Mouse (Mus musculus) kidney, adult 2 months (tissue): Measurements from ENCODE around the gene Ctnna3. TPM values are rescaled to one million over a fixed set of nuclear protein-coding genes. Genes with fewer than 3 reads are reported as not detected.

Experiments
- DNase-seq: peaks from one replicate; pipeline ENCODE4 v3.0.0; 2021
- H3K27ac ChIP-seq: fragments of 200-500 bp; 2 replicates; pipeline ENCODE4 v1.5.1; 2012; ENCODE audit warnings: low read depth, low read length, control low read depth, inconsistent platforms; ENCODE audit not compliant: insufficient read depth
- H3K27me3 ChIP-seq: fragments of 200-500 bp; replicated peaks from 2 replicates; pipeline ENCODE4 v1.6.1; 2012; ENCODE audit warnings: mild to moderate bottlenecking, moderate library complexity, low read length, inconsistent platforms; ENCODE audit not compliant: control insufficient read depth, insufficient read depth
- H3K36me3 ChIP-seq: fragments of 200-500 bp; 2 replicates; pipeline ENCODE4 v1.6.1; 2012; ENCODE audit warnings: mild to moderate bottlenecking, moderate library complexity, low read length, inconsistent platforms; ENCODE audit not compliant: control insufficient read depth, insufficient read depth
- H3K4me1 ChIP-seq: fragments of 200-500 bp; 2 replicates; pipeline ENCODE4 v1.6.1; 2011; ENCODE audit warnings: low read length; ENCODE audit not compliant: control insufficient read depth, insufficient read depth
- H3K4me3 ChIP-seq: fragments of 200-500 bp; 2 replicates; pipeline ENCODE4 v1.5.1; 2011; ENCODE audit warnings: mild to moderate bottlenecking, low read depth, low read length, control low read depth; ENCODE audit not compliant: insufficient read depth
- CTCF ChIP-seq: fragments of 200-500 bp; conservative IDR thresholded peaks from 2 replicates; pipeline ENCODE4 v1.5.1; 2011; ENCODE audit warnings: low read depth, mild to moderate bottlenecking, control low read depth, low read length, moderate library complexity, mixed read lengths; ENCODE audit not compliant: insufficient read depth, insufficient read length
- POLR2A ChIP-seq: fragments of 200-500 bp; IDR thresholded peaks from one replicate; pipeline ENCODE4 v1.6.1; 2011; ENCODE audit warnings: low read depth, low read length, control low read depth
- WGBS: fragments of 180-500 bp; shearing (Covaris S2); methylation state at CpG from one replicate; pipeline ENCODE4 v1.1.7; 2018; 5-methylcytosine and 5-hydroxymethylcytosine counted together
- polyA plus RNA-seq: library from polyadenylated mRNA; depleted of rRNA; stranded (reverse); fragments of >200 nt; gene quantifications from 2 replicates; pipeline ENCODE4 v1.2.3, GENCODE M21; 2012

Gene Ctnna3
- polyA plus RNA-seq, 1 experiment: 0.09 TPM

DNA sequence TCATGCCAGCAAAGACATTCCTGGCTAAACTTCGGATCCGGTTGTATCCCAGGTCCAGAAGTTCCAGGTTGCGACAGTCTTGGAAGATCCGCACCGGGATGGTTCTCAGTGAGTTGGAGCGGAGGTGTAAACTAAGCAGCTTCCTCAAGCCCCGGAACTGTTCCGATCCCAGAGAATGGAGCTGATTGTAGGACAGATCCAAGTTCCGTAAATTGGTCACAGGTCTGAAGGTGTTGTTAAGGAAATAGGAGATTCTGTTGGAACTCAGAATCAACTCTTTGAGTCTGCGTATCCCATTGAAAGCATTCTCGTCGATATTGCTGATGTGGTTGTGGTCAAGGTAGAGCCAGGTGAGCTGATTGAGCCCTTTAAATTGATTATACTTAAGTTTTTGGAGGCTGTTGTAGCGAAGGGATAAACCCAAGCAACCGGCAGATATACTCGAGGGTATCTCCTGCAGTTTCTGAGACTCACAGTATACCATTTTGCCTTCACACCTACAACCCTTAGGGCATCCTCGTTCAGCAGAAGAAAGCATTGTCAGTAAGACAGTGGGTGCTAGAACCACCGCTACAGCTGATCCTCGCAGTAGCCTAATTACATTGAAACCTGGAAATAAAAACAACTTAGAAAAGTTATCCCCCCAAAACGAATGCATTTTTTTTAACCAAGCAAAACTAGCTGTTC lies 659.0 kb downstream of the Ctnna3 start:
- 24% methylated on average over 19 of the region's 19 CpGs for WGBS
- TF ChIP-seq POLR2A (no peak), CTCF (no peak)
- H3K4me1 ChIP-seq: no peaks in the 10 kb centered on the region; the same call in 1 of the 2 replicates
- H3K4me3 ChIP-seq: no peak overlapping the region
- no peak for DNase-seq
- H3K27ac ChIP-seq: no peak overlapping the region
- no peaks in the 10 kb centered on the region for H3K36me3 ChIP-seq
- H3K27me3 ChIP-seq: no peaks in the 10 kb centered on the region; the same call in 1 of the 2 replicates

DNA sequence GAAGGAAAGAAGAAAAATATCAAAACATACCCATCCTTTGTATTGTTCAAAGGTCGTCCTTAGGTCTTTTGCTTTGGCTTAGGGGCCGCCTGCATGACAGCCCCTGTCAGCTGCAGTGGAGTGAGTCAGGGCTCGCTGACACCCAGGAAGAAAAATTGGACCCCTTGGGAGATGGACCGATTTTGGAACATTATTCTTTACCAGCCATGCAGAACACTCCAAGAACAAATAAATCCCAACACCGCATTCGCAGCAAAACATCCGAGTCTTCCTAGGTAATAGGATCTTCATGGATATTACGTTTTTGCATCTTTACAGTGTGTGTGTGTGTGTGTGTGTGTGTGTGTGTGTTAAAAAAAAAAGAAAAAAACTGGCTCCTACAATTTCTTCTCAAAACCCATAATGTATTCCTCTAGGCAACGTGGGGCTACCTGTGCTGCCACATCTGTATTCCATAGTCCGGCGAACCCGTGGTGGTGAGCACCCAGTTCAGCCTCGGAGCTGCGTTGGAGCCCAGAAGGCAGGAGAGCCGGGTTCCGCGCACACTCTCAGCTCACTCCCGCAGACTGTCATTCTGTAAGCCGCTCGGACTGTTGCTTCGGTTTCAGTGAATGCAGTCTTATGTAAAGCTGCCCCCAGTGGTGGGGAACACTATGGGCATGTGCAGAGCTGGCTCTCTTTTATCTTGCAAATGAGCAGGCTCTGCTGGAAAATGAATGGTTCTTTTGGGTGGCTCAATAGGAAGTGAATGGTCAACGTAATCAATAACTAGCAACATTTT lies 660.0 kb downstream of the Ctnna3 start, which contains the start of gene Lrrtm3:
Gene Lrrtm3 (minus strand): TSS at position 598 of the 781 bp plus-strand sequence.
- TF ChIP-seq CTCF (no peak; the same call in 1 of the 2 replicates), POLR2A (no peak)
- H3K27me3 ChIP-seq: no peaks in the 10 kb centered on the region; the same call in 1 of the 2 replicates
- H3K27ac ChIP-seq: no peak within 1 kb of the TSS
- 3% methylated on average over 22 of the region's 22 CpGs for WGBS
- no peaks in the 10 kb centered on the region for H3K36me3 ChIP-seq
- peak; percentile 18 for DNase-seq
- no peaks in the 10 kb centered on the region; the same call in 1 of the 2 replicates for H3K4me1 ChIP-seq
- H3K4me3 ChIP-seq: no peak within 1 kb of the TSS

GRCm38 (mm10) chr10:64096532-64096931 lies 666.6 kb downstream of the Ctnna3 start:
- Histone ChIP-seq H3K27ac (no peak overlapping the region), H3K4me3 (no peak overlapping the region), H3K27me3 (no peaks in the 10 kb centered on the region), H3K36me3 (no peaks in the 10 kb centered on the region), H3K4me1 (no peaks in the 10 kb centered on the region)
- TF ChIP-seq POLR2A: no peak
- TF ChIP-seq CTCF: peak; percentile 25; the same call in 1 of the 2 replicates
- DNase-seq: no peak
- WGBS: 95% methylated on average over 1 of the region's 1 CpGs

DNA sequence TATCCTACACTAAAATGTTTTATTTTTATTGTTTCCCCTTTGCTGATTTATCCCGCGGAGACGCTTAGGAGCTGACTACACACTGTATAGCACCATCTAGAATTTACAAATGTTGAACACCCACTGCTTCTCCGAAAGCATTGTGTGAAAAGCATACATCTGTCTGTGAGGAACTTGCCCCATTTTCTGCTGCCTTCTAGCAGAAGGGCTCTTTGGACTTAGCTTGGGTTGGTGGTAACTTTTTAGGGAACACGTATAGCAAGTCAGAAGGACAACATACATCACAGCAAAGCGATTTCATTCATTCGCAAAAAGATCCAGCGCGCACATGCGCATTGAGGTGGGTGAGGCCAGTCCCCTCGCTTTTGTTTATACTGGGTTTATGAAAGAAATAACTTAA lies 685.3 kb downstream of the Ctnna3 start:
- Histone ChIP-seq H3K27me3 (no peaks in the 10 kb centered on the region), H3K4me1 (no peaks in the 10 kb centered on the region), H3K4me3 (no peak overlapping the region), H3K36me3 (no peaks in the 10 kb centered on the region), H3K27ac (no peak overlapping the region)
- TF ChIP-seq CTCF (no peak), POLR2A (no peak)
- WGBS: 95% methylated on average over 11 of the region's 11 CpGs
- DNase-seq: no peak

GRCm38 (mm10) chr10:64118833-64119232 lies 688.9 kb downstream of the Ctnna3 start:
- Histone ChIP-seq H3K27me3 (no peaks in the 10 kb centered on the region), H3K4me1 (no peaks in the 10 kb centered on the region), H3K27ac (no peak overlapping the region), H3K36me3 (no peaks in the 10 kb centered on the region), H3K4me3 (no peak overlapping the region)
- TF ChIP-seq CTCF (no peak), POLR2A (no peak)
- WGBS: 84% methylated on average over 3 of the region's 3 CpGs
- no peak for DNase-seq

DNA sequence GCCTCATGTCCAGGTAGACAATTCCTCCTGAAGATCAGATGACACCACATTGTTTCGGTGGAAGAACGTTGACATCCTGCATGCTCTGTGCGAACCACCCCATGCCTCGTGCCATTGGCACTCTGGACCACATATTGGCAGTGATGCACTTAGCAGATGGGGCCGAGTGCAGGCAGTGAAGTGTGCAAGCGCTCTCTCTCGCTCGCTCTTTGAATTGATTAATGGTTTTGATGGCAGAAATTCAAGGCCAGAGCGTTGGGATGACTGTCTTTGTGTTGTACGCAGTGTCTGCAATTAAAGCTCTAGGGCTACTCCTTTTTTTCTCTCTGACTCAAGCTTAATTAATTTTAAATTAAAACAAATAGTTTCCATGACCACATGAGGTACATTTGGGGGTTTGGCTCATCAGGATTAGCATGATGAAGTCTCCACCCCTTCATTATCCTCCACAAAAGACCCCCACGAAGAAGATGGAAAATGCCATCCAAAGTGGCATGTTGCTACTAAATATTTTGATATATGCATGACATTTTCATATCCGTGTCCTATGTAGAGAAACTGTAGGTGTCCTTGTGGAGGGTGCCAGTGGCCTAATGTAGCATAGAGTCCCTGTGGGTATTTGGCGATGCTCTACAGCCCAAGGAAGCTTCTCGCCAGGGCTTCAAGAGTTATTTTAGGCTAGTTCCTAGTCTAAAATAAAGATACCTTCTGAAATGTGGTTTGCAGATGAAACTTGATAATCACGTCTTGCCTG lies 700.7 kb downstream of the Ctnna3 start:
- TF ChIP-seq CTCF: no peak
- TF ChIP-seq POLR2A: no peak
- WGBS: 55% methylated on average over 15 of the region's 15 CpGs

More for the DNA sequence above, 700.7 kb downstream of the Ctnna3 start:
- Histone ChIP-seq H3K4me3 (no peak overlapping the region), H3K4me1 (no peaks in the 10 kb centered on the region), H3K36me3 (no peaks in the 10 kb centered on the region), H3K27me3 (no peaks in the 10 kb centered on the region), H3K27ac (no peak overlapping the region)
- DNase-seq: no peak
